Mouse (Mus musculus) thymus, postnatal 14 days (tissue): ENCODE results near the gene Ap2s1.
A peak's percentile ranks its signal among the peaks of the same experiment; 100 is the strongest.

Experiments
- DNase-seq: peaks from one replicate; pipeline ENCODE4 v3.0.0; 2021

Gene Ap2s1

GRCm38 (mm10) chr7:16755362-16756017 is 17.3 kb downstream of the Ap2s1 start:
- DNase-seq = no peak

GRCm38 (mm10) chr7:16758872-16759574 is 20.8 kb downstream of the Ap2s1 start:
- DNase-seq = no peak

- peak; percentile 36 for DNase-seq
Measured at GRCm38 (mm10) chr7:16760292-16760691, 22.1 kb downstream of the Ap2s1 start.

- DNase-seq = no peak
Measured at GRCm38 (mm10) chr7:16761005-16761481, 22.8 kb downstream of the Ap2s1 start.

GRCm38 (mm10) chr7:16761630-16762029 is 23.4 kb downstream of the Ap2s1 start:
- no peak for DNase-seq

GRCm38 (mm10) chr7:16763463-16764218 is 25.4 kb downstream of the Ap2s1 start:
- DNase-seq = peak; percentile 30

GRCm38 (mm10) chr7:16766443-16766842 is 28.2 kb downstream of the Ap2s1 start:
- DNase-seq = peak; percentile 79

- DNase-seq = no peak
Measured at GRCm38 (mm10) chr7:16775888-16776287, 37.7 kb downstream of the Ap2s1 start.

- DNase-seq = no peak
Measured at GRCm38 (mm10) chr7:16780076-16780475, 41.9 kb downstream of the Ap2s1 start.

- DNase-seq = peak; percentile 98
Measured at GRCm38 (mm10) chr7:16780825-16781554, 42.8 kb downstream of the Ap2s1 start, which contains the start of gene Slc1a5. Gene Slc1a5, plus strand, starts transcription at chr7:16781340.

GRCm38 (mm10) chr7:16781555-16781815 is 43.3 kb downstream of the Ap2s1 start:
- DNase-seq = no peak

GRCm38 (mm10) chr7:16781816-16782554 is 43.8 kb downstream of the Ap2s1 start:
- peak; percentile 58 for DNase-seq

GRCm38 (mm10) chr7:16782555-16783125 is 44.4 kb downstream of the Ap2s1 start:
- peak; percentile 30 for DNase-seq

GRCm38 (mm10) chr7:16783224-16783688 is 45.0 kb downstream of the Ap2s1 start:
- DNase-seq = peak; percentile 66

GRCm38 (mm10) chr7:16783758-16784415 is 45.7 kb downstream of the Ap2s1 start:
- DNase-seq = no peak

- DNase-seq = no peak
Measured at GRCm38 (mm10) chr7:16784498-16784976, 46.3 kb downstream of the Ap2s1 start.

GRCm38 (mm10) chr7:16785541-16786083 is 47.4 kb downstream of the Ap2s1 start:
- DNase-seq = no peak

GRCm38 (mm10) chr7:16792316-16792715 is 54.1 kb downstream of the Ap2s1 start:
- no peak for DNase-seq

- DNase-seq = no peak
Measured at GRCm38 (mm10) chr7:16793010-16793725, 55.0 kb downstream of the Ap2s1 start.

- peak; percentile 58 for DNase-seq
Measured at GRCm38 (mm10) chr7:16794886-16795285, 56.7 kb downstream of the Ap2s1 start.
